Mouse (Mus musculus) lung, adult 2 months (tissue): ENCODE data around the gene Ssxb6. TPM values are rescaled to one million over a fixed set of nuclear protein-coding genes. Genes with fewer than 3 reads are reported as not detected.
"Not testable (repeated sequence)": the region's sequence is repeated elsewhere in the genome, so short reads cannot be mapped to it uniquely, and the experiment has no call there.

Source experiments
- DNase-seq: peaks from one replicate; pipeline ENCODE4 v3.0.0; 2022
- H3K4me1 ChIP-seq: fragments of 200-500 bp; 2 replicates; pipeline ENCODE4 v1.6.1; 2011; ENCODE audit warnings: low read length; ENCODE audit not compliant: control insufficient read depth, insufficient read depth
- H3K4me3 ChIP-seq: fragments of 200-500 bp; replicated peaks from 2 replicates; pipeline ENCODE3; 2011; ENCODE audit warnings: low read depth, mild to moderate bottlenecking, control low read depth, low read length; ENCODE audit errors: extremely low read depth
- CTCF ChIP-seq: fragments of 200-500 bp; IDR thresholded peaks from 2 replicates; pipeline ENCODE4 v1.5.1; 2011; ENCODE audit warnings: mild to moderate bottlenecking, low read length, control low read depth; ENCODE audit not compliant: insufficient read depth
- POLR2A ChIP-seq: fragments of 200-500 bp; IDR thresholded peaks from 2 replicates; pipeline ENCODE4 v1.6.1; 2011; ENCODE audit warnings: low read depth, mild to moderate bottlenecking, control low read depth, low read length, borderline replicate concordance; ENCODE audit errors: extremely low read depth
- whole genome bisulfite sequencing: fragments of 180-500 bp; shearing (Covaris S2); methylation state at CpG from one replicate; pipeline ENCODE4 v1.1.7; 2018; 5-methylcytosine and 5-hydroxymethylcytosine counted together
- polyA plus RNA-seq: library from polyadenylated mRNA; depleted of rRNA; stranded (reverse); fragments of >200 nt; gene quantifications from 2 replicates; pipeline ENCODE4 v1.2.3, GENCODE M21; 2012; rRNA removed

Ssxb6 gene
- polyA plus RNA-seq, result not detected in 2 replicates

DNA sequence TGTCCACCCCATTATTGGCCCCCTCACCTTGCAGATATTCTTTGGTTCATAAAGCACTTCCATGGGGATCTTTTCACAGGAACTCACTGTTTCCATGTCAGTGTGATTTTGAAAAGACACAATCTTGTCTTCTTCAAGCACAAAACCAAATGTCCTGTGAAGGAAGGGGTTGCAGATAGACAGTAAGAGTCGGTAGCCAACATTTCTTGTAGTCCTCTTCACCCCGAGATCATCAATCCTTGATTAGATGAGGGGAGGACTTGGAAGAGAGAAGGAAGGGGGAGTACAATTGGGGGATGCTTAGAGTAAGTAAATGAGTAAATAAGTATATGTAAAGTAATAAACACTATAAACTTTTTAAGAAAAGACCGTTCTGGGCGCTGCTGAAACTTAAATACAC, at the start of gene Ssxb6:
Gene Ssxb6 (minus strand): TSS at position 101 of the 400 bp plus-strand sequence.
- H3K4me1 ChIP-seq, DNase-seq, H3K4me3 ChIP-seq: not testable (repeated sequence)
- WGBS, result 49% methylated on average over 4 of the region's 4 CpGs

DNA sequence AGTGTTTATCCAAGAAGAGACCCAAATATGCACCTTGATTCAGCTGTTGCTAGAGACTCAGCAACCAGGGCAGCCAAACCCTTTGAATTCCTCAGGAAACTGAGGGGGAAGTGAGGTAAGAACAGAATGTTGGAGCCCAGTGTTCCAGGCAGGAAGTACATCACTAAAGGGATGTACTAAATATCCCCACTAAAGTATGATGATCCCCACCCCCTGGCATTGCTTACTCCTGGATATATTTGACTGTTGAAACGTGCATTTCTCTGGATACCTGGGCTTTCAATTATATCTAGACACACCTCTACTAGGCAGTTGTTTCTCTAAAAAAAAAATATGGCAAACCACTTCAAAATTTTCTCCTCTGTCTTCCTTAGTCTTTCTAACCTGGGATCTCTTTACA, 43.7 kb upstream of the Ssxb6 start, which contains the start of gene Ssxb3:
Gene Ssxb3 (minus strand): TSS at position 101 of the 400 bp plus-strand sequence.
- not testable (repeated sequence) for H3K4me3 ChIP-seq

DNA sequence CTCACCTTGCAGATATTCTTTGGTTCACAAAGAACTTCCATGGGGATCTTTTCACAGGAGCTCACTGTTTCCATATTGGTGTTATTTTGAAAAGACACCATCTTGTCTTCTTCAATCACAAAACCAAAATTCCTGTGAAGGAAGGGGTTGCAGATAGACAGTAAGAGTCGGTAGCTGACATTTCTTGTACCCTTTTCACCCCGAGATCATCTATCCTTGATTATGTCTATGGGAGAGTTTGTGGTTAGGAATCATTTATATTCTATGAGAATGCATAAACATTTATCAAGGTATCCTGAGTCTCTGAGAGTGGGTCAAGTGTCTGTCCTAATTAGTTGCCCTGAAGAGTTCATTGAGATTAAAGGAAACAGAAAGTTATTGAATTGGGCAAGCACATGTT, 23.2 kb downstream of the Ssxb6 start, which contains the start of gene Gm14459:
Gene Gm14459 (minus strand): TSS at position 101 of the 400 bp plus-strand sequence.
- Histone ChIP-seq H3K4me1 (no peaks in the 10 kb centered on the region), H3K4me3 (no peak within 1 kb of the TSS)
- 74% methylated on average over 2 of the region's 2 CpGs for WGBS
- TF ChIP-seq POLR2A (no peak), CTCF (no peak)
- no peak for DNase-seq

More for the DNA sequence above, 43.7 kb upstream of the Ssxb6 start, which contains the start of gene Ssxb3:
- H3K4me1 ChIP-seq, DNase-seq: not testable (repeated sequence)
- 23% methylated on average over 1 of the region's 1 CpGs for WGBS

Other genes starting within 250 kb of the Ssxb6 start
- not detected in 2 replicates for gene Ssxb10, start 220.8 kb downstream of the Ssxb6 start, polyA plus RNA-seq
- not detected in 2 replicates for gene Ssxb9, start 181.3 kb downstream of the Ssxb6 start, polyA plus RNA-seq
- gene Ssxb1, start 134.9 kb downstream of the Ssxb6 start, polyA plus RNA-seq, result not detected in 2 replicates
- not detected in 2 replicates for gene Ssxb2, start 86.5 kb downstream of the Ssxb6 start, polyA plus RNA-seq
- gene Gm14459, start 23.3 kb downstream of the Ssxb6 start, polyA plus RNA-seq, result not detected in 2 replicates
- not detected in 2 replicates for gene Ssxb3, start 43.6 kb upstream of the Ssxb6 start, polyA plus RNA-seq
- gene Ssxb8, start 142.6 kb upstream of the Ssxb6 start, polyA plus RNA-seq, result not detected in 2 replicates
- not detected in 2 replicates for gene Ssx9, start 200.2 kb upstream of the Ssxb6 start, polyA plus RNA-seq